Mouse (Mus musculus) hindbrain, embryonic 11.5 days (tissue): ENCODE data around the gene Mier3. TPM values are rescaled to one million over a fixed set of nuclear protein-coding genes. Genes with fewer than 3 reads are reported as not detected.

Experiments
- ATAC-seq: fragments of 200-750 bp; cut with Nextera tagmentation; 2 replicates; pipeline ENCODE4 v1.8.0; 2017; ENCODE audit warnings: mild to moderate bottlenecking, moderate TSS enrichment, moderate library complexity; ENCODE audit not compliant: low FRiP score
- DNase-seq: peaks from one replicate; pipeline ENCODE4 v3.0.0-alpha.2; 2015; ENCODE audit warnings: low spot score
- H3K27ac ChIP-seq: fragments of 300-500 bp; sonication (generic); 2 replicates; pipeline ENCODE4 v1.5.1; 2014; ENCODE audit warnings: mild to moderate bottlenecking, low read depth, low read length
- H3K27me3 ChIP-seq: fragments of 300-500 bp; sonication (generic); 2 replicates; pipeline ENCODE4 v1.6.1; 2014; ENCODE audit warnings: mild to moderate bottlenecking, low read length, moderate library complexity, mixed read lengths; ENCODE audit not compliant: control insufficient read depth, insufficient read depth
- H3K36me3 ChIP-seq: fragments of 300-500 bp; sonication (generic); 2 replicates; pipeline ENCODE4 v1.6.1; 2014; ENCODE audit warnings: mild to moderate bottlenecking, low read length, moderate library complexity, mixed read lengths; ENCODE audit not compliant: control insufficient read depth, insufficient read depth
- H3K4me1 ChIP-seq: fragments of 300-500 bp; sonication (generic); replicated peaks from 2 replicates; pipeline ENCODE4 v1.6.1; 2014; ENCODE audit warnings: low read length, mixed read lengths; ENCODE audit not compliant: control insufficient read depth, insufficient read depth
- H3K4me2 ChIP-seq: fragments of 300-500 bp; sonication (generic); replicated peaks from 2 replicates; pipeline ENCODE4 v1.6.1; 2014; ENCODE audit warnings: mild to moderate bottlenecking, low read depth, low read length
- H3K4me3 ChIP-seq: fragments of 300-500 bp; sonication (generic); 2 replicates; pipeline ENCODE4 v1.5.1; 2014; ENCODE audit warnings: low read depth, low read length
- H3K9ac ChIP-seq: fragments of 300-500 bp; sonication (generic); 2 replicates; pipeline ENCODE4 v1.6.1; 2014; ENCODE audit warnings: low read depth, low read length
- H3K9me3 ChIP-seq: fragments of 300-500 bp; sonication (generic); 2 replicates; pipeline ENCODE4 v1.6.1; 2016; ENCODE audit warnings: low read length; ENCODE audit not compliant: control insufficient read depth
- WGBS: fragments of 180-500 bp; shearing (Covaris S2); extraction: QIAGEN DNeasy Blood & Tissue Kit; methylation state at CpG from one replicate; pipeline ENCODE4 v1.1.7; 2014; 5-methylcytosine and 5-hydroxymethylcytosine counted together
- polyA plus RNA-seq: library from polyadenylated mRNA; unstranded; fragments of >200 nt; fragmentation: Nextera tagmentation; extraction: Ambion mirVana; gene quantifications from 2 replicates; pipeline ENCODE4 v1.2.1, GENCODE M21; 2014

Mier3 gene
- polyA plus RNA-seq, 1 experiment from 2014 or later: 31.6 TPM

DNA sequence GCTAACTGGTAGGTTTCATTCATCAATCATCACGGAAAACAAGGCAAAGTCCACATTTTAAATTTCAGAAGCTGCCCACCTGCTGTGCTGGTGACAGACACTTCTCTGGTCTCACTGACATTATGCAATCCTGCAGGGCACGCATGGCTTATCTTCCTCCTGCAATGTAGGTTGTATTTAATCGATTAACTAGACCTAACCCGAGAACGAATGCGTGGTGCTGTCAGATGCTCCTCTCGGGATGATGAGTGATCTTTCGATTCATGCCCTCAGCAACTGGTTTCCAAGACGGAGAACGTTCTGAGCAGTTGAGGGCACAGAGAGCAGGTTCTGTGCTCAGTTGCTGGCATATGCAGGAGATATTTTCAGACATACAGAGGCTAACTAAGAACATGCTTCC lies 24.5 kb upstream of the Mier3 start:
- Histone ChIP-seq H3K27ac (no peak overlapping the region), H3K4me1 (no peaks in the 10 kb centered on the region), H3K4me3 (no peak overlapping the region), H3K36me3 (no peaks in the 10 kb centered on the region), H3K4me2 (no peak overlapping the region), H3K27me3 (no peaks in the 10 kb centered on the region), H3K9ac (no peak overlapping the region), H3K9me3 (no peaks in the 10 kb centered on the region)
- ATAC-seq: no peak
- DNase-seq: no peak
- 73% methylated on average over 10 of the region's 10 CpGs for WGBS

DNA sequence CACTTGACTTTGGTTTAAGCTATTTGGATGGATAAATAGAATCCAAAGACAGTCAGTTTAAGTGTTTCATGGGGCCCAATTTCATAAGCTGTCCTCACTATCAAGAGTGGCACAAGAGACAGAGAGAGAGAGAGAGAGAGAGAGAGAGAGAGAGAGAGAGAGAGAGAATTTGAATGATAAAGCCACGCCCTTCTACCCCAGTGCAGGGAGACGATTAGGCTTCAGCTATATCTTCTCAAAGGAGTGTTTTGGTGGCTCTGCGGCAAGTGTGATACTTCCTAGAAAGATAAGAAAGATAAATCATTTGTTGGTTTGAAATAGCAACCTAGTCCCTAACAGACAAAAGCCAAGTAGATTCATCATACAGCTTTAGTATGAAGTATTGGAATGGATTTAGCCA lies 24.0 kb upstream of the Mier3 start:
- 78% methylated on average over 3 of the region's 3 CpGs for WGBS
- no peak overlapping the region for H3K4me3 ChIP-seq
- no peaks in the 10 kb centered on the region for H3K9me3 ChIP-seq
- H3K27ac ChIP-seq: no peak overlapping the region
- no peaks in the 10 kb centered on the region for H3K27me3 ChIP-seq
- DNase-seq: no peak
- no peak overlapping the region for H3K4me2 ChIP-seq
- no peak for ATAC-seq
- H3K4me1 ChIP-seq: no peaks in the 10 kb centered on the region
- no peaks in the 10 kb centered on the region for H3K36me3 ChIP-seq
- no peak overlapping the region for H3K9ac ChIP-seq

DNA sequence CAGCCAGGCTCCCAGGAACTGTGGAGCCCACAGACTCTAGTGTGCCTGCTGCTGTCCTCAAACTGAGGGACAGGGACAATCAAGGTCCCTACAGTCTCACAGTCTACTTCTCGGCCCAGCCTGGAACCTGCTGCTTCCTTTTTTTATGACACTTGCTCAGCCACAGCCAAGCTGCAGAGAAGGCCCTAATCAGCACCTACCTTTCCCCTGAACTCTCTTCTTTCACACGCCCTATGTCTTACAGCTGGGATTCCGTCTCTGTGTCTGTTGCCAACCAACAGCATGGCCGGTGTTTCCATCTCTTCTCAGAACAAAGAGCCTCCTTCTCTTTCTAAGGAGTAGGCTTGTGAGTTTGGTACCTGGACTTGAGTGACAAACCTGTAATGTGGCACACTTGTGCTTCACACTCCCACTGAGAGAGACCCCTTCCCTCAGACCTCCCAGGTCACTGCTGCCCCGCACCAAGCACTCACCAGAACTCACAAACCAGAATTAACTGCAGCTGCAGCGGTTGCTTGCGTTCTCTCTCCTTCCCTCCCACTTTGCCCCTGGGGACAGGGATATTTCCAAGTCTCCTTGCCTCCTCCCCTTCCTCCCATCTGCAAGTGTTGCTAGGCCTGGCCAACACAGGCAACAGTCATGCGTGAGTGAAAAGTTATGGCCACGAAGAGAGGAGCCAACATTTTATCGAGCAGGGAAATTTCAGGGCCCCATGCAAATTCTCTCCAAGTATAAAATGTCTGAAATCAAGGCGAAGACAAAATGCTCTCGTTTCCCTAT lies 22.1 kb upstream of the Mier3 start:
- Histone ChIP-seq H3K9me3 (no peaks in the 10 kb centered on the region), H3K4me2 (no peak overlapping the region), H3K4me1 (no peaks in the 10 kb centered on the region), H3K9ac (no peak overlapping the region), H3K27ac (no peak overlapping the region), H3K27me3 (no peaks in the 10 kb centered on the region), H3K4me3 (no peak overlapping the region), H3K36me3 (no peaks in the 10 kb centered on the region)
- WGBS: 71% methylated on average over 12 of the region's 12 CpGs
- no peak for ATAC-seq
- no peak for DNase-seq

DNA sequence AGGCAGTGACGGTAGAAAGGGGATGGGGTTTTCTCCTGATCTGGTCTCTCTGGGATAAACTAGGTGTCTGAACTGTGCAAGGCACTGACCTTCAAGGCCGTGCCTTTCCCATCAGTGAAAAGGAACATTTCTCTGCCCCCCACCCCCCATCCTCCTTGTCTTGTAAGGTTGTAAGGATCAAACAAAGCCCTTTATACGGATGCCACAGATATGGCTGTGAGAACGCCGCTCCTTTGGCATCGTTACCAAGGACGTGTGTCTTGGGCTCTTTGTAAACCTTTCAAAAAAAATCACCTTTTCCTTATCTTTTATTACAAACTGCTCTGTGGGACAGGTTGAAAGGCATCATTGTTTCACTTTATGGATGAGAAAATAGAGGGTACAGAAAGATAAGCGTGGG lies 21.3 kb upstream of the Mier3 start:
- no peaks in the 10 kb centered on the region for H3K27me3 ChIP-seq
- no peak overlapping the region for H3K9ac ChIP-seq
- no peak overlapping the region for H3K4me3 ChIP-seq
- ATAC-seq (no peak), DNase-seq (no peak)
- 86% methylated on average over 8 of the region's 8 CpGs for WGBS
- H3K27ac ChIP-seq: no peak overlapping the region
- no peaks in the 10 kb centered on the region for H3K4me1 ChIP-seq
- H3K4me2 ChIP-seq: no peak overlapping the region
- H3K9me3 ChIP-seq: no peaks in the 10 kb centered on the region
- H3K36me3 ChIP-seq: no peaks in the 10 kb centered on the region

DNA sequence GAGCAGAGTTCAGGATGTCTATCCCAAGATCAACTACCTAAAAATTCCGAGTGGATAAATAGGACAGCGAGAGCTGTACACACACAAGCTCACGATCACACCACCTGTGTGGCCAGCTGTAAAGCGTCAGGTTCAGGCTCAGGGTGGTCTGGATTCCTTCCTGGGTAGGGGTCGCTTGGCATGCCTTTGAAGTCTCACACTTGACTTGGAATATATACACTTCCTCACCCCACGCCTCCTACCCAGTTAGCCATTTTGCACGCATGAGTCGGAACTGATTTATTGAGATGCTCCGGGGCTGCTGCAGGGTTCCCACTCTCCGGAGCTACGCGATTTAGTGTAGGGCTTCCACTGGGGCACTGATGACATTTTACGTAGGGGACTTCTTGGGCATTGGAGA lies 20.7 kb upstream of the Mier3 start:
- Histone ChIP-seq H3K4me2 (no peak overlapping the region), H3K9ac (no peak overlapping the region), H3K27me3 (no peaks in the 10 kb centered on the region), H3K36me3 (no peaks in the 10 kb centered on the region), H3K4me3 (no peak overlapping the region), H3K9me3 (no peaks in the 10 kb centered on the region), H3K27ac (no peak overlapping the region), H3K4me1 (no peaks in the 10 kb centered on the region)
- WGBS: 66% methylated on average over 13 of the region's 13 CpGs
- DNase-seq: no peak
- ATAC-seq: no peak

DNA sequence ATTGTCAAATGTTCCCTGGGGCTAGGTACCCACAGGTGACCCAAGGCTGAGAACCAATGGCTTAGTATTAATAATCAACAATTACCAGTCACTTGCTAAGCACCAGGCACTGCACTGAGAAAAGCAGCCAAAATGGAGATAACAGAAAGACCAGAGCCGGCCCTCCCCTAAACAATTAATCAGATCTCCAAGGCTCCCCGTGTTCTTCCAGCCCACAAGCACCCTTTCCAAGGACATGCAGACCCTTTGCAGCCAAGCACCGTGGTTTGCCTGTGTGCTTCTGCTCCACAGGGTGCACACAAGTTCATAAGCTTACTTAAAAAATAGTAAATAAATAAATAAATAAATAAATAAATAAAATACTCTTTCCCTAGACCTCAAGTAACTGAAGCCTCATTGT lies 20.2 kb upstream of the Mier3 start:
- DNase-seq (no peak), ATAC-seq (no peak)
- no peaks in the 10 kb centered on the region for H3K9me3 ChIP-seq
- H3K4me3 ChIP-seq: no peak overlapping the region
- no peak overlapping the region for H3K4me2 ChIP-seq
- WGBS: 83% methylated on average over 3 of the region's 3 CpGs
- no peaks in the 10 kb centered on the region for H3K36me3 ChIP-seq
- no peak overlapping the region for H3K9ac ChIP-seq
- H3K27me3 ChIP-seq: no peaks in the 10 kb centered on the region
- no peaks in the 10 kb centered on the region for H3K4me1 ChIP-seq
- no peak overlapping the region for H3K27ac ChIP-seq

DNA sequence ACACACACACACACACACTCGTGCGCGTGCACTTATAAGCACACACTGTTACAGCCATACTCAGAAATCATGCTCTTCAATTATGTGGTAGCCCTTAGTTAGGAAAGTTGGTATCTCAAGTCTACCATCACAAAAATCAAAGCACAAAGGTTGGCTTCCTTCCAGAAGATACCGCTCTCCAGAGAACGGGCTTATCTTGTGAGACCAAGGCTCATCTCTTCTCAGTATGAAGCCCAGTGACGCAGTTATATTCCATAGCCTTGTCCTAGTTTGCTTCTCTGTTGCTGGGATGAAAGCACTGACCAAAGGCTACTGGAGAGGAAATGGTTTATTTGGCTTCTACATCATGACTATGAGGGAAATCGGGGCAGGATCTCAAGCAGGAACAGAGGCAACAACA lies 12.8 kb upstream of the Mier3 start:
- no peaks in the 10 kb centered on the region for H3K9me3 ChIP-seq
- no peaks in the 10 kb centered on the region for H3K36me3 ChIP-seq
- ATAC-seq (no peak), DNase-seq (no peak)
- no peak overlapping the region for H3K9ac ChIP-seq
- no peak overlapping the region for H3K4me2 ChIP-seq
- 95% methylated on average over 7 of the region's 7 CpGs for WGBS
- H3K27ac ChIP-seq: no peak overlapping the region
- H3K4me3 ChIP-seq: no peak overlapping the region
- H3K4me1 ChIP-seq: no peaks in the 10 kb centered on the region
- H3K27me3 ChIP-seq: no peaks in the 10 kb centered on the region

DNA sequence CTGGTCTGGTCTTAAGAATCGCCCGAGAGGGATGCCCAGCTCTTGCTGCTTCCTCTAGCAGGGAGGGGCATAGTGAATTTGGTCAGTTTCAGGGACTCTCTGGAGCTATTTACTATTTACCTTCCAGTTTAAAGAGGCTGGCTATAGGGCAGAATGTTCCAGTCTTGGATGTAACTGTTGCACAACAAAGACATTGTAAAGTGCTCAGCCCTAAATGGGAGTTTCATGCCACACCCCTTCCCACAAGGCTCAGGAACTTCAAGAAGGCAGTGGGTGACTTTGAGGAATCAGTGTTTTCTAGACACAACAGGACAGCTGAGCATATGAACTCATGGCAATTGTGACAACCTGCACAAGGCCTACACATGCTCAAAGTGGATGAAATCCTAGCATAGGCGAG lies 3.9 kb upstream of the Mier3 start:
- H3K9me3 ChIP-seq: no peaks in the 10 kb centered on the region
- no peak overlapping the region for H3K4me3 ChIP-seq
- no peak for DNase-seq
- no peak overlapping the region for H3K27ac ChIP-seq
- no peak for ATAC-seq
- H3K4me1 ChIP-seq: no peaks in the 10 kb centered on the region
- H3K27me3 ChIP-seq: no peaks in the 10 kb centered on the region
- H3K36me3 ChIP-seq: no peaks in the 10 kb centered on the region
- WGBS: 87% methylated on average over 3 of the region's 3 CpGs
- no peak overlapping the region for H3K9ac ChIP-seq
- H3K4me2 ChIP-seq: no peak overlapping the region

DNA sequence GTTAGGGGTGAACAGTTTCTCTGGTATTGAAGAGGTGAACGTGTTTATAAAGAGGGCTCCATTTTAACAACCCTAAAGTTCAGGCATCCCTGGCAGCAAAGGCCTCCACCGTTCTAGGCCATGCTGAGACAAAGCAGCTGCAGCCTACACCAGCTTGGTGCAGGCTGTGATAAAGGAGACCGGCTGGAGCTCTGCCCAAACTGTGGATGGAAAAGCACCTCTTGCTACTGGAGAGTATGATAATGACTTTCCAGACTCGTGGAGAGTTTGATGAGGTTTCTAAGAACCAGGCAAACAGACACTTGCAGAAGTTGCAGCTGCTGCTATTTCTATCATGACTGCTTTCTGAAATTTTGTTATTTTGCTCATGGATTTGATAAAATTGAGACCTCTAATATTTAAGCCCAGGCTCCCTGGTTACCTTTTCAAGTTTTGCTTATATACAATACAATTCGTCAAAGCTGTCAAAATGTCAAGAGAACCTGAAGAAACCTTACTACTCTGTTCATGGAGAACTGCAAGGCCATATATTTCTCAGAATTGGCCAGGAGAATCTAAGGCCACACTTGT lies 3.4 kb downstream of the Mier3 start:
- ATAC-seq (no peak), DNase-seq (no peak)
- no peaks in the 10 kb centered on the region for H3K36me3 ChIP-seq
- no peaks in the 10 kb centered on the region for H3K27me3 ChIP-seq
- 45% methylated on average over 5 of the region's 5 CpGs for WGBS
- H3K27ac ChIP-seq: no peak overlapping the region
- no peak overlapping the region for H3K4me2 ChIP-seq
- no peak overlapping the region for H3K4me3 ChIP-seq
- H3K9me3 ChIP-seq: no peaks in the 10 kb centered on the region
- H3K9ac ChIP-seq: no peak overlapping the region
- no peaks in the 10 kb centered on the region for H3K4me1 ChIP-seq
